Mouse (Mus musculus) cortical plate, adult 2 months (tissue): Measurements from ENCODE around the gene Ak2.

Source experiments
- CTCF ChIP-seq: fragments of 200-500 bp; IDR thresholded peaks from 2 replicates; pipeline ENCODE4 v1.5.1; 2011; ENCODE audit warnings: mild to moderate bottlenecking, control low read depth, low read length; ENCODE audit not compliant: insufficient read depth; ENCODE audit errors: extremely low read depth
- POLR2A ChIP-seq: fragments of 200-500 bp; IDR thresholded peaks from 2 replicates; pipeline ENCODE4 v1.6.1; 2011; ENCODE audit warnings: mild to moderate bottlenecking, low read length, control low read depth; ENCODE audit not compliant: insufficient read depth; ENCODE audit errors: extremely low read depth

GRCm38 (mm10) chr4:129031408-129031965, 39.7 kb downstream of the Ak2 start:
- TF ChIP-seq POLR2A (no peak), CTCF (no peak)
